22 mouse cellular contexts compared by ENCODE assay signal in genomic region chr2:62639869-62640268, GRCm38 (mm10).
"Had no signal": no experiment of that assay in that cellular context is flagged by ENCODE, and none has a peak within 500 bp of the region (broad histone marks: within the 10 kb centered on the region; RNA-seq: fewer than 3 reads in every experiment).

No protein-coding gene starts in this region.

- ATAC-seq: hindbrain, postnatal 0 days; intestine, embryonic 16.5 days had no signal

- H3K4me3 ChIP-seq: heart, embryonic 10.5 days; heart, embryonic 12.5 days; hindbrain, embryonic 13.5 days; hindbrain, embryonic 15.5 days; limb, embryonic 10.5 days; limb, embryonic 12.5 days; liver, embryonic 13.5 days had no signal

- H3K36me3 ChIP-seq: heart, embryonic 10.5 days; heart, embryonic 12.5 days; hindbrain, embryonic 13.5 days; hindbrain, embryonic 15.5 days; limb, embryonic 10.5 days; limb, embryonic 12.5 days; liver, embryonic 13.5 days had no signal

- H3K9me3 ChIP-seq: heart, embryonic 10.5 days; heart, embryonic 12.5 days; hindbrain, embryonic 13.5 days; hindbrain, embryonic 15.5 days; limb, embryonic 10.5 days; limb, embryonic 12.5 days; liver, embryonic 13.5 days had no signal

- DNase-seq: gastrocnemius, postnatal 14 days; gastrocnemius, postnatal 36 days; heart, adult 18-20 months; heart, postnatal 10 days; heart, postnatal 4 days; kidney, adult 11 months; kidney, adult 2 months; kidney, postnatal 14 days; kidney, postnatal 36 days; layer of hippocampus, adult 9-11 months; layer of hippocampus, postnatal 36 days; liver; liver, embryonic 13.5 days had no signal

- H3K27me3 ChIP-seq: heart, embryonic 12.5 days; limb, embryonic 12.5 days; liver, embryonic 13.5 days had no signal

- H3K4me1 ChIP-seq: heart, embryonic 10.5 days; heart, embryonic 12.5 days; hindbrain, embryonic 15.5 days; limb, embryonic 10.5 days; limb, embryonic 12.5 days had no signal

- H3K9ac ChIP-seq: heart, embryonic 12.5 days; hindbrain, embryonic 13.5 days; hindbrain, embryonic 15.5 days; limb, embryonic 12.5 days; liver, embryonic 13.5 days had no signal

- H3K4me2 ChIP-seq: heart, embryonic 12.5 days; hindbrain, embryonic 13.5 days; hindbrain, embryonic 15.5 days; limb, embryonic 12.5 days; liver, embryonic 11.5 days; liver, embryonic 13.5 days had no signal

- H3K27ac ChIP-seq: heart, embryonic 10.5 days; hindbrain, embryonic 13.5 days; hindbrain, embryonic 15.5 days; hindbrain, postnatal 0 days; limb, embryonic 10.5 days; limb, embryonic 12.5 days; liver, embryonic 13.5 days had no signal
